Mouse (Mus musculus) fat pad, adult 2 months (tissue): Measurements from ENCODE around the gene Hoxd10.

Source experiments
- DNase-seq: peaks from one replicate; pipeline ENCODE4 v3.0.0-alpha.2; 2011; ENCODE audit warnings: low read depth, low spot score; ENCODE audit errors: extremely low read depth

Hoxd10 gene

DNA sequence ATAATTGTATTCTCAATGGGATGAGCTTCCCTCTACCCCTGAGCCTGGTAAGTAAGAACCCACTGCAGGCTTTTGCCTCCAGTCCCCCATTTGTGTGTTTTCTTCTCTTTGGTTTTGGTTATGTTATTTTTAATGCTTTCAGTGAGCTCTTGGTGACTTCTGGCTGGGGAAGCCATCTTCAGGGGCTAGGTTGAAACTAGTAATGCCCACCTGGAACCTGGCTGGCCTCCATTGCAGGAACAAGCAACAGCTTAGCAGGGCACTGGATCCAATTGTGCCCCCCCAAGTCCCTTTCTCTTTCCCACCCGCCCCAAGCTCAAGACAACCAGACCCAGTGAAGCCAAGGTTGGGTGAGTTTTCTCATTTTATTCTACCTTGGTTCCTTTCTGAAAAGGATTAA is 3.7 kb downstream of the Hoxd10 start:
- DNase-seq: no peak

DNA sequence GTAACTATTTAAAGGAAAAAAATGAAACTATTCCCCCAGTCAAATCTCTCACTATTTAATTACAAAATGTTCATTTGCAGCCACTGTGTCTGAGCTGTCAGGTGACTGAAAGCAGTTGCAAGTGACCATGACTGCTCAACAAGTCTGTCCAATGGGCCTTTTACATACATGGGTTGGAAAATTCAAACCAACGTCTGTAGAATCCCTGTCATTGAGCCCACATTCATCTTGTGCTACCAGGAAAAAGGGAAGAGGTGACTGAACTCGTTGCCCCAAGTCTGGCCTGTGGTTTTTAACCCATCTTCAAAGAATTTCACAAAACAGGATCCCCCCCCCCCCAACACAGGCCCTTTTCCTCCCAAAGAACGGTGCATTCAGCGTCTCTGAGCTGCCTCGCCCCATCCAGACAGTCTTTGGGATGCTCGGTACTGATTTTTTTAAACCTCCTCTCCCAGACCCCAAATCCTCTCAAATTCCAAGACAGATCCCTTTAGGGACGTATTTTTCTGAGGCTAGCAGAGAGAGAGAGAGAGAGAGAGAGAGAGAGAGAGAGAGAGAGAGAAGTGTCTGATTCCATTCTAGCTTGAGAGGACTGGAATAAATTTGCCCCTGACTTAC is 4.2 kb downstream of the Hoxd10 start:
- no peak for DNase-seq

DNA sequence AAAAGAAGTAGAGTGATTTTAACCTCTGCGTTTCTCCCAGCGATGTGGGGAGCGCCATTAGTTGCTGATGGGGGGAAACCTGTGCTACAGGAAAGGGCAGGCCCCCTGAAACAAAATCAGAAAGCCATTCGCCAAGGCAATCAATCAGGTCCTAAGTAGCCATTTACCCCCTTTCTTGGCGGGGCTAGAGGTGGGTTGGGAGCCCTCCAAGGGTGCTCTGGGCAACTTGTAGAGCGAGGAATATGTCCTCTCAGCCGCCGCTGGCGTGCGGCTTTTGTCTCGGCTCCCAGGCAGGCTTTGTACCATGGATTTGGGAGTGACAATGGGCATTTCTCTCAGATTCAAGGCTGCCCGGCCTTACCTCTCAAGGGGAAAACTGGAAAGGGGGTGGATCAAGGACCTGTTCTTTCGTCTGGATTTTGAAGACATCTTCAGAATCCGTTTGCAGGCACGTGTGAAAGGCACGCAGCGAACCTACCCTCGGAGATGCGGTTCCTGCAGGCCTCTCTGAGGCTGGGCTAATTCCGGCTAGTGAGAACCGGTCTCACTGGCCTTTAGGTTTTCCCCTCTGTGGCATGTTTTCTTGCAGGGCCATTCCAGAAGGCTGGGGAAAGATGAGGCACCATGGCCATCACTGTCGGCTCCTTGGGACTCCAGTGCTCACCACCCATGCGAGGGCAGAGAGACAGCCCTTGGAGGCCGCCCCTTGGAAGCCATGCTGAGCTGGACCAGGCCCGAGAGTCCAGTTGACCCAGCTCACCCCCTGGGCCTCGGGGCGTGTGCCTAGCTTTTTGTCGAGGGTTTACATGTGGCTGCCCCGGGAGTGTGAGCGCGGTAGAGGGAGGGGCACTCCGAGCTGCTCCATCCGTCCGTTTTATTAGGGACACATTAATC is 5.0 kb downstream of the Hoxd10 start:
- DNase-seq: no peak

DNA sequence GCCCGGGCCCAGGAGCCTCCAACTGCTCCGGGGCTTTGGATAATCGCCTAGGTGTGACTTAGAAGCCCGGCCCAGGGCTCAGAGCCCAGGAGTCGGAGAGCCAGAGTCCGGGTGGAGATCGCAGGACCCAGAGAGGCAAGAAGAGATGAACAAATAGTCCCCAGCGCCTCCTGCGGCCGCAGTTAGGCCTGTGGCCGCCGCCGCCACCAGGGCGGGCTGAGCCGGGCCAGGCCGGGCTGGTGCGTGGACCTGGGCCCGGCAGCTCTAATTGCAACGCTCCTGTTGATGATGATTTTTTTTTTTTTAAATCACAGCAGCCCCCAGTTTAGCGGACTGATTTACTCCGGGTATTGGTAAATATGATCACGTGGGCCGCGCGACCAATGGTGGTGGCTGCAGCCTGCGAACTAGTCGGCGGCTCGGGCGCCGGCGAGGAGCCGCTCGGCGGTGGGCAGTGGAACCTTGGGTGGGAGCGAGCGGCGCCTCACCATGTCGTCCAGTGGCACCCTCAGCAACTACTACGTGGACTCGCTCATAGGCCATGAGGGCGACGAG is 5.9 kb downstream of the Hoxd10 start, which contains the start of gene Hoxd9:
Hoxd9 (plus strand) TSS at position 161 of the 555 bp plus-strand sequence.
- no peak for DNase-seq

DNA sequence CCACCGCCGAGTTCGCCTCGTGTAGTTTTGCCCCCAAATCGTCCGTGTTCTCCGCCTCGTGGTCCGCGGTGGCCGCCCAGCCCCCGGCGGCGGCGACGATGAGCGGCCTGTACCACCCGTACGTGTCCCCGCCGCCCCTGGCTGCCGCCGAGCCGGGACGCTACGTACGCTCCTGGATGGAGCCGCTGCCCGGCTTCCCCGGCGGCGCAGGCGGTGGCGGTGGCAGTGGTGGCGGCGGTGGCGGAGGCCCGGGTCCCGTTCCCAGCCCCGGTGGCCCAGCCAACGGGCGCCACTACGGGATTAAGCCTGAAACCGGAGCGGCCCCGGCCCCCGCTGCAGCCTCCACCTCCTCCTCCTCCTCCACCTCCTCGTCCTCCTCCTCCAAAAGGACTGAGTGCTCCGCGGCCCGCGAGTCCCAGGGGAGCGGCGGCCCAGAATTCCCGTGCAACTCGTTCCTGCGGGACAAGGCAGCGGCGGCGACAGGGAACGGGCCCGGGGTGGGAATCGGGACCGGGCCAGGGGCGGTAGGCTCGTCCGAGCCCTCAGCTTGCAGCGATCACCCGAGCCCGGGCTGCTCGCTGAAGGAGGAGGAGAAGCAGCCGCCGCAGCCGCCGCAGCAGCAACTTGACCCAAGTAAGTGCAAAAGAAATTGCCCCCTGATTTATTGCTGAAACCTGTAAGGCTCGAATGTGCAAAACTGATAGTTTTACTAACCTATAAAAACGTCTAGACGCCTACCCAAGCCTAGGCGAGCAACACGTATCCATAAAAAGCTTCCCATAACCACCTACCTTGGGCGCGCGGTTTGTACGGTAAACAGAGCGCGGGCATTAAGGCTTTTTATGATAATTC is 6.7 kb downstream of the Hoxd10 start:
- DNase-seq: no peak

DNA sequence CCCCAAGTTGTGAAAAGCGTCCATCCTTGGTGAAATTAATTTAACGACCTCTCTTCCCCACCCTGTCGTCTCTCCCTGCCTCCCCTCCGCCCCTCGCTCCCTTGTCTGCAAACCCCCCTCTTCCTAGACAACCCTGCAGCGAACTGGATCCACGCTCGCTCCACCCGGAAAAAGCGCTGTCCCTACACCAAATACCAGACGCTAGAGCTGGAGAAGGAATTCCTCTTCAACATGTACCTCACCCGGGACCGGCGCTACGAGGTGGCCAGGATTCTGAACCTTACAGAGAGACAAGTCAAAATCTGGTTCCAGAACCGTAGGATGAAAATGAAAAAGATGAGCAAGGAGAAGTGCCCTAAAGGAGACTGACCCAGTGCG is 7.3 kb downstream of the Hoxd10 start:
- no peak for DNase-seq

DNA sequence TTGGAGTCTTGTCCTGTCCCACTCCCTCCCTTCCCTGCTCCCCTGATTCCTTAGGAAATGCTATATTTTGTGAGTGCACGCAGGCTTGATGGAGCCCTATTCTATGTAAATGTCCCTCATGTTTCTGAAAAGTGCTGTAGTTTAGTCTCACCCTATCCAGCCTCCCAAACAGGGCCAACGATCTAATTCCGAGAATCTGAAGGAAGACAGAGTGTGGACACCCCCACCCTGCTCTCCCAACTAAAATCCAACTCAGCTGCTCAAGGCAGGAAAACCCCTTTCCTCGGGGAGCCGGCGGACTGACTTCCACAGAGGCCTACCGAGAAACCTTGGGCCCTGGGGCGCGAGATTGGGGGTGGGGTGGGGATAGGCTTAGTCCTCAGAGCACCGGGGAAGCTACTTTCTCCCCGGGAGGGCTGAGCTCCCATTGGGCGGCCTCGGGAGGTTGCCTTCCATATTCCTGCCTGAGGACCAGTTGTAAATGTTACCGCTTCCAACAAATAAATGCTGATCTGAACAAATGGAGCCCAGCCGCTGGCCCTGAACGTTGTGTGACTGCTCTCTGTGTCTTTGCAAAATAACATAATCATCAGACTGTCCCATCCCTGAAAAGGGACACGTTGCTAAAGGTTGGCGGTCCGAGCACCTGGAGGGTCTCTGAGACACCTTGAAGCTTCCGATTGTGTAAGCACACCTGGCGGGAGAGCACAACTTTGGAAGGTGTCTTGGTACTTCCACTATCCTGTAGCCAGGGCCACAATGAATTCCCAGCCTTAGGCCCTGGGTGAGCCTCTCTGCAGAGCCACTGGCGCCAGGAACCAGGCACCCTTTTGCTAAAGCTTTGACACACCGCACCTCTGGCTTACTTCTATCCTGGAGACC is 8.2 kb downstream of the Hoxd10 start:
- DNase-seq: no peak

DNA sequence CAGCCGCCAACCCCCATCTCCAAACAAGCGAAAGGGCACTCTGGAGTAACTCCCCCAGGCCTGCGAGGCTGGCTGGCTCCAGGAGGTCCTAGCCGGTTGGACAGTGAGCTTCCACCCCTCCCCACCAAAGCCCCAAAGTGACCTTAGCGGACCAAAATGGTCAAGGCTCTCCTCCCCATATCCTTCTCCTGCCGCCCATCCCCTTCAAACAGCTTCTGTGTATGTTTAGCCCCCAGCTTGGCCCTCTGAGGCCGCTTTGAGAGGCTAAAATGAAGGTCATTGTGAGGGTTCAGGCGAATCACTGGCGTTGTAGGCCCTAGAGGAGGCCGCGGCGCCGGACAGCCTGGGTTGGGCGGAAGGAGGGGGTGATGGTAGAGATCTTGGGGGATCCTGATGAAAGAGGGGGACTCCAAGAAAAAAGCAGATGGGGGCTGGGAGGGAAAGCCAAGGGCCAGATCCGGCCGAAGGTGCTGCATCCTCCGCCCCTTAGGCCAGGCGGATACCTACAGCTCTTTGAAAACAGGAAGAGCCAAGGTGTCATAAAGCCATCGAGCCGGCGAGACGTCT is 8.9 kb downstream of the Hoxd10 start:
- DNase-seq: no peak

DNA sequence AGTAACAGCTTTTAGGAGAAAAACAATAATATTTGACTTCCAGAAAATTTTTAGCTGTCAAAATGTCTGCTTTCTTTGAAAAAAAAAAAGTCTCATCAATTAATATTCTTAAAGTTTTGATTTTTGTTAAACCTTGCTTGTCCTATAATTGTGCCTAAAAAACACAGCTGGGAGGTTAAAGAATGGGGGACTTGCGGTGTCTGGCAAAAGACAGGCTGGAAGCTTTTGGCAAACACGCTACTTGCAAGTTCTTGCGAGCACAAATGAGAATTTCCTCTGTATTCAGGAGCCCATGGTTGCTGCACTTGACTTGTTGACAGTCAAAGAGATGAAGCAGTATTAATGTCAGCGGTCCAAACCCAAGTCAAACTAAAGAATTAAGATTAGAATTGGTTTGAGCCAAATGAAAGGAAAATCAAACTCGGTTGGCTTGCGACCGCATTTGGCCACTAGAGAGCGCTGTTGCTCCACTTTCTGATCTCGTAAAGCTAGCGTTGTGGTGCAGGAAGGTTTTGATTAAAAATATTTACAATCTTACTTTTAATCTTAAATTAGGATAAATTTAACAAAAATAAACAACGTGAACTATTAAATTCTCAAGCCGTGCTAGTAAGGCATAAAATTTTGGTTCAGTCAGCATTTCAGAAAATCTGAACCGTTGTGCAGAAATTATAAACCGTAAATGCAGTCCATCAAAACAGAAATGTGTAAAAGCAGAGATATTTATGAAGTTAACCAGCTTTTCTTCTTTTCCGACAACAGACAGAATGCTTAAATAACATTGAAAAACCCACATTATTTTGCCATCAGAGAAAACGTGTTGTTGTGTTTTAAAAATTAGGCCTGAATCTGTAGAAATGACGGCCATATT is 10.5 kb downstream of the Hoxd10 start:
- DNase-seq: no peak

DNA sequence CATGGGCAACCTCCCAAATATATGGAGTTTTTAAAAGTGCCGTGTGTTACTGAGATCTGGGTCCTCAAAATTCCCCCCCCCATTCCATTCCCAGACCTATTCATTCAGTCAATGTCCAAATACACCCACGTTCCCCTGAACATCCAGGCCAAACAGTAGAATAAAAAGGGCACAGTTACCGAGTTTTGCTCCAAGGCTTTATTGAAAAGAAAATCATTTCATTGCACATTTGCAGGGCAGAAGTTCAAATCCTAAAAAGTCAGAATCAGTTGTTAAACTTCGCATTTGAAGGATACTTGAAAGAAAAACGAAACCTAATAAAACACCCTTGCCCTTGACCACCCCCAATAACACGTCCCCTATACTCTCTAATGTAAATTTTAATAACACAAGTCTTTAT is 11.1 kb downstream of the Hoxd10 start:
- no peak for DNase-seq

DNA sequence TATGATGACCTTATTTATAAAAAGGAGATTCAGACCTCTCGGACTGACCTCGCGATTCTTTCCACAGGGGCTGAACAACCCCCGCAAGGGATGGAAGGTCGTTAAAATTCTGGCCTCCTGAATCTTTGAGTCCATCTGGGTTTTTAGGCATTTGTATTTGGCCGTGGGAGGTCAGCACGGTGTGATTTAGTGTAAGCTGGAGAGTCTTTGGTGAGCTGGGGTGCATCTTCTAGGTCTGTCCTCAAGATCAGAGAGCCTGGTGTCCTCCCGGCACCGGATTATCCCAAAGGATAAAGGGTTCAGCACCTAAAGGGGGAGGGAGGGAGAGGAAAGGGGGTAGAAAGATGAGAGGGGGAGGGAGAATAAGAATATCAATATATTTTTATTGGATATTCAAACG is 11.6 kb downstream of the Hoxd10 start:
- no peak for DNase-seq

DNA sequence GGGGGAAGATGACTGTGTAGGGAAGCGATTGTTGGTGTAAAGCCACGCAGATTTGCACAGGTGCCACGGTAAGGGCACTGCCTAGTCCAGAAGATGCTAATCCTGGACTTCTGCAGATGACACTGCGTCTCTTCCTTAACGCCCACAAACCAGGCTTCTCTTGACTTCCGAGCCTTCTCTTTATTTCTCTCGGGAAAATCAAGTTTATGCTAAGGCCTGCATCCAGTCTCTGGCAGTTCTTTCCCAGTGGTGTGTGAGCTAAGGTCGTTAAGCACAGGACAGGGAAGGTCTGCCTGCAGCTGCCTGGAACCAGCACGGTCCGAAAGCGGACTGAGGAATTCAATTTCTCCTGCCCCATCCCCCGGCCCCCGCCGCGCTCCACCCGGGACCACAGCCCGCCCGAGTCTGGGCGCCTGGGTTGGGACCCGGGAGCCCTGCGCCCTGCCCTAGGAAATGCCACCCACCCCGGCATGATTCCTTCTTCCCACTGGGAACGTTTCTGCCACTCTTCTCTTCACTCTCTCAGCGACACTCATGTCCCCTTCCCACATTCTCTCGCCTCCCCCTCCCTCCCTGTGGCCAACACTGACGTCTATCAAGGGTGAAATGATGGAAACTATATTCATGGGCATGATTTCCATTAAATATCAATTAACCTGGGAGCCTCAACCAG is 12.1 kb downstream of the Hoxd10 start:
- DNase-seq: no peak

DNA sequence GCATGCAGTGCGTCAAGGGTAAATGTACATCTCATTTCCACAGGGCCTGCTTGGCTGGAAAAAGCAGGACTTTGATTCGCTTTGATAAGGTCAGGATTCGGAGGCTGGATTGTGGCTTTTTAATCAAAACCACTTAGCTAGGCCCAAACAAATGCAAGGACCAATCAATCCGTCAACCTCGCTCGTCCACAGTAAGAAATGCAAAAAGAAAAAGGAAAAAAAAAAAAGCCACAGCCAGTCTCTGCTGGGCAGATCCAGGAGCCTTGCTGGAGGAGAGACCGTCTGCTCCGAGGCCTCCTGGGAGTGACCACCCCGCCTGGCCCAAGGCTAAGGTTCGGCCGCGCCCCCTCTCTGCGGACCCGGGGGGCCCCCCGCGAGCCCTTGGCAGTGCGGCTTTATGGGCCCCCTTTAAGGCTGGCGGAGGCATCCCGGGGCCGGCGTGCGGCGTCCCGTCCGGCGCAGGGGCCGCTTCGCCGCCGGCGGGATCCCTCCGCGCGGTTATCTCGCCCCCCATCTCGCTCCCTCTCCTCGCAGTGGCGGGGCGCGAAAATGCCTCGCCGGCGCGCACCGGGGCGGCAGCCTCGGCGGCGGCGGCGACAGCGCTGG is 12.8 kb downstream of the Hoxd10 start, which contains the start of gene Hoxd8:
Hoxd8 (plus strand) TSS at position 223 of the 606 bp plus-strand sequence.
- no peak for DNase-seq

DNA sequence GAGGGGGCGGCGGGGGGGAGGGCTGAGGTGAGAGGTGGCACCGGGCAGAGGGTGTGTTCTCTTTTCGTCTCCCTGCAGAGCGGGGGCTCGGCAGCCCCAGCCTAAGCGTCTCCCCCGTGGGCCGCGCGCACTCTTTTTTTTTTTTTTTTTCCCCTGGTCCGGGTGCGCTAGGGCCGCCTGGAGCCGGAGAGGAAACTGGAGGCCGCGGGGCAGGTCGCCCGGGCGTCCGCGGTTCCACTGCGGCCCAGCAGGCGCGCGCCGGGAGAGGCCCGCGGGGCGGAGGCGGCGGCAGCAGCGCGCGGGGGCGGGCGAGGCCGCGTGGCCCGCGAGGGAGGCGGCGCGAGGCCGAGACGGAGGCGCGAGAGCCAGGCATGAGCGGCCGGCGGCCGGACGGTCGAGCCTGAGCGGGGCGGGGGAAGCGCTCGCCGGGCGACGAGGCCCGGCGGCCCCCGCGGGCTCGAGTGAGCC is 13.3 kb downstream of the Hoxd10 start:
- no peak for DNase-seq

DNA sequence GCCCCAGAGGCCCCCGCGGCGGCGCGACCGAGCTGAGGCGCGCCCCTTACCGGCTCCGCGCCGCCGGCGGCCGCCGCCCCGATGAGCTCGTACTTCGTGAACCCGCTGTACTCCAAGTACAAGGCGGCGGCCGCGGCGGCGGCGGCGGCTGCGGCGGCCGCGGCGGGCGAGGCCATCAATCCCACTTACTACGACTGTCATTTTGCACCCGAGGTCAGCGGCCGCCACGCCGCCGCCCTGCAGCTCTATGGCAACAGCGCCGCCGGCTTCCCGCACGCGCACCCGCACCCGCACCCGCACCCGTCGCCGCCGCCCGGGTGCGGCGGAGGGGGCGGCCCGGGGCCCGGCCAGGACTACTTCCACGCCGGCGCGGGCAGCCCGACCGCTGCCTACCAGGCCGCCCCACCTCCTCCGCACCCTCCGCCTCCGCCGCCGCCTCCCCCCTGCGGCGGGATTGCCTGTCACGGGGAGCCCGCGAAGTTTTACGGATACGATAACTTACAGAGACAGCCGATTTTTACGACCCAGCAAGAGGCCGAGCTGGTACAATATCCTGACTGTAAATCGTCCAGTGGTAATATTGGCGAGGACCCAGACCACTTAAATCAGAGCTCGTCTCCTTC is 13.9 kb downstream of the Hoxd10 start:
- no peak for DNase-seq

DNA sequence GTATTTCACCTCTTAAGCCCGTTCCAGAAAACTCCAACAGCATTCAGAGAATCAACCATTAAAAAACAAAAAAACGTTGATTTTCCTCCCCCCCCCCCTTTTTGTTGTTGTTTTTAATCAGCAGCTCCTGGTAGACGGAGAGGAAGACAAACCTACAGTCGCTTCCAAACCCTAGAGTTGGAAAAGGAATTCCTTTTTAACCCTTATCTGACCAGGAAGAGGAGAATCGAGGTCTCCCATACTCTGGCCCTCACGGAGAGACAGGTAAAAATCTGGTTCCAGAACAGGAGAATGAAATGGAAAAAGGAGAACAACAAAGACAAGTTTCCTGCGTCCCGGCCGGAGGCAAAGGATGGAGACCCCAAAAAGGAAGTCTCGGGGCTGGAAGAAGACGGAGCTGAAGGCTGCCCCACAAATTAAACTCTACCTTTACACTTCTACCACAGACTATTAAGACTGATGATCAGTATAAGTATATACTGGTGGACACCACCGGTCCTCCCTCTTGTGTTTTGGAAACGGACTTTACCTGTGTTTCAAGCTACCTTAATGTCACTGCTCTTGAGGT is 14.8 kb downstream of the Hoxd10 start:
- DNase-seq: no peak

DNA sequence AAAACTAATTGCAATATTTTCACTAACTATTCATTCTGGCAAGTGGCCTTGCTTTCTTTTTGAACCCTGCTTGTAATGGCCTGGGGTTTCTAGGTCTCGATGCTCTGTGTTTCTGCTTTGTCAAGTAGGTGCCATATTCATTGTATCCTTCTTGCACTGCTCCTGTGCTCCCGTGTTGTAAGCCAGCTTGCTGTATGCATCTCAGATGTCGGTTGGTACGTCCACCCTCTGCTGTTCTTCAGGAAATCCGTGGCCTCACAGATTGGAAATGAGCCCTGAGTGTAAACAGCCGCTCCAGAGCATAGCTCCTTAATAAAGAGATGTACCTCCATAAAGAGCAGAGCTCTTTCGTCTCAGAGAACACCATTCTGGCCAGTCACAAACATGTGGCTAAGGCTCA is 15.9 kb downstream of the Hoxd10 start:
- no peak for DNase-seq
